Mouse (Mus musculus) kidney, embryonic 16.5 days (tissue): ENCODE results near the gene Plac9a. TPM values are rescaled to one million over a fixed set of nuclear protein-coding genes. Genes with fewer than 3 reads are reported as not detected.
"Not testable (repeated sequence)": the region's sequence is repeated elsewhere in the genome, so short reads cannot be mapped to it uniquely, and the experiment has no call there.

Experiments used
- ATAC-seq: fragments of 200-750 bp; cut with Nextera tagmentation; 2 replicates; pipeline ENCODE4 v1.8.0; 2017; ENCODE audit warnings: moderate TSS enrichment; ENCODE audit not compliant: low FRiP score, low TSS enrichment
- H3K27ac ChIP-seq: fragments of 300-500 bp; sonication (generic); 2 replicates; pipeline ENCODE4 v1.5.1; 2014; ENCODE audit warnings: low read length
- H3K27me3 ChIP-seq: fragments of 300-500 bp; sonication (generic); 2 replicates; pipeline ENCODE4 v1.6.1; 2014; ENCODE audit warnings: low read length, control low read depth, mixed read lengths; ENCODE audit not compliant: insufficient read depth
- H3K36me3 ChIP-seq: fragments of 300-500 bp; sonication (generic); 2 replicates; pipeline ENCODE4 v1.6.1; 2014; ENCODE audit warnings: low read length, control low read depth, mixed read lengths; ENCODE audit not compliant: insufficient read depth
- H3K4me1 ChIP-seq: fragments of 300-500 bp; sonication (generic); 2 replicates; pipeline ENCODE4 v1.6.1; 2014; ENCODE audit warnings: low read length, control low read depth, mixed read lengths; ENCODE audit not compliant: insufficient read depth
- H3K4me2 ChIP-seq: fragments of 300-500 bp; sonication (generic); replicated peaks from 2 replicates; pipeline ENCODE4 v1.6.1; 2014; ENCODE audit warnings: low read depth, low read length
- H3K4me3 ChIP-seq: fragments of 300-500 bp; sonication (generic); 2 replicates; pipeline ENCODE4 v1.5.1; 2014; ENCODE audit warnings: mild to moderate bottlenecking, low read length
- H3K9ac ChIP-seq: fragments of 300-500 bp; sonication (generic); replicated peaks from 2 replicates; pipeline ENCODE4 v1.6.1; 2014; ENCODE audit warnings: low read length
- H3K9me3 ChIP-seq: fragments of 300-500 bp; sonication (generic); 2 replicates; pipeline ENCODE4 v1.6.1; 2016; ENCODE audit warnings: low read length, control low read depth
- WGBS: fragments of 180-500 bp; shearing (Covaris S2); extraction: QIAGEN DNeasy Blood & Tissue Kit; methylation state at CpG from one replicate; pipeline ENCODE4 v1.1.7; 2014; 5-methylcytosine and 5-hydroxymethylcytosine counted together
- polyA plus RNA-seq: library from polyadenylated mRNA; unstranded; fragments of >200 nt; fragmentation: Nextera tagmentation; extraction: Ambion mirVana; gene quantifications from 2 replicates; pipeline ENCODE4 v1.2.1, GENCODE M21; 2015

Plac9a gene
- polyA plus RNA-seq, 1 experiment from 2014 or later, result not detected

DNA sequence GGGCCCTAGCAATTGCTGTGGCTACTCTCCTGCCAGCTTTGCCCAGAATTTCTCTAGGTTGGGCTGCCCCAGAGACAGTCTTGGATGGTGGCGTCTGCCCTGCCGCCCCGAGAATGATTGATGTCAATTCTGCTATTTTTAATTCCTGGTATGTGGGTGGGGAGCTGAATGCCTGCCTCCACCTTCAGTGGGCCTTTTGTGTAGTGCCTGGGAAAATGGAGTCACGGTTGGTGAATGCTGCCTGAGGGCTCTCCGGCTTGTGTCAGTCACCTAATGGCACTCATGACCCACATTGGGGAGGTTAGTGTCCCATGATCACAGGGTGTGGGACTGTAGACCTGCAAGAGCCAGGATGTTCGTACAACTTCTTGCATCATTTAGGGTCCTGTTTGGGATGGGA lies 49.6 kb downstream of the Plac9a start:
- H3K9me3 ChIP-seq, result no peaks in the 10 kb centered on the region
- 57% methylated on average over 6 of the region's 6 CpGs for WGBS
- no peaks in the 10 kb centered on the region for H3K36me3 ChIP-seq
- H3K27ac ChIP-seq, result no peak overlapping the region
- no peak overlapping the region for H3K9ac ChIP-seq
- no peaks in the 10 kb centered on the region for H3K27me3 ChIP-seq
- no peak overlapping the region for H3K4me3 ChIP-seq
- no peak overlapping the region for H3K4me2 ChIP-seq
- H3K4me1 ChIP-seq, result peaks cover 41% of the 10 kb centered on the region
- no peak for ATAC-seq

DNA sequence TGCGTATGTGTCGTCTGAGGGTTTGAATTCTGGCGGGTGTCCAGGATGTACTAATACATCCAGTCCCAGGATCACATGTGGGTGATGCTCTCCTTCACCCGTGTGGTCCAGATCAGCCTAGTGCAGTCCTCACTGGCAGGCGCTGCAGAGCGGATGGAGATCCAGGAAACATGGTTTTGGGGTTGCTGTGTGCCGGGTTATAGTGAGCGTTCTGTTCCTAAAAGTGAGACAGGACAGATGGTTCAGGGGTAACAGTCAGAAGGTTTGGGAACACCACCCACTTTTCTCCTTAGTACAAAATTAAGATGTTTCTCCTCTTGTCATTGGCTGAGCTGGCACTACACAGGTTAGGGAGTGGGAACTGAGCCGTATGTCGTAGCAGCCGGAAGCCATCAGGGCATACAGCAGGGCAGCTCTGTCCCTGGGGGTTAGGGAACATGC lies 50.8 kb downstream of the Plac9a start:
- Histone ChIP-seq H3K4me3 (no peak overlapping the region), H3K27me3 (no peaks in the 10 kb centered on the region), H3K4me2 (no peak overlapping the region), H3K27ac (no peak overlapping the region), H3K9me3 (no peaks in the 10 kb centered on the region), H3K4me1 (peaks cover 48% of the 10 kb centered on the region), H3K9ac (no peak overlapping the region), H3K36me3 (no peaks in the 10 kb centered on the region)
- ATAC-seq, result no peak
- WGBS, result 72% methylated on average over 11 of the region's 11 CpGs

DNA sequence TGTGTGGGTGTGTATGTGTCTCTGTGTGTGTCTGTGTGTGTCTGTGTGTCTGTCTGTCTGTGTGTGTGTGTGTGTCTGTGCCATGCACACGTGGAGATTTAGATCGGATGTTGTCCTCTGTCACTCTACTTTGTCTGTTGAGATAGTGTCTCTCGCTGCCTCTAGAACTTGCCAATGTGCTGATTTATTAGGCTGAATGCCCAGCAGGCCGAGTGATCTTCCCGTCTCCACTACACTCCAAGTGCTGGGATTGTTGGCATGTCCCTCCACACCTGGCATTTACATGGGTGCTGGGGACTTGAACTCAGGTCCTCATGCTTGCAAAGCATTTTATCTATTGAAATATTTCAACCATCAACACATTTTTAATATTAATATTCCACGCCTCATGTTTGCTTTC lies 51.7 kb downstream of the Plac9a start:
- no peak for ATAC-seq
- 49% methylated on average over 6 of the region's 6 CpGs for WGBS
- Histone ChIP-seq H3K9ac (no peak overlapping the region), H3K36me3 (no peaks in the 10 kb centered on the region), H3K4me1 (peaks cover 46% of the 10 kb centered on the region), H3K4me3 (no peak overlapping the region), H3K4me2 (no peak overlapping the region), H3K9me3 (no peaks in the 10 kb centered on the region), H3K27me3 (no peaks in the 10 kb centered on the region), H3K27ac (no peak overlapping the region)

DNA sequence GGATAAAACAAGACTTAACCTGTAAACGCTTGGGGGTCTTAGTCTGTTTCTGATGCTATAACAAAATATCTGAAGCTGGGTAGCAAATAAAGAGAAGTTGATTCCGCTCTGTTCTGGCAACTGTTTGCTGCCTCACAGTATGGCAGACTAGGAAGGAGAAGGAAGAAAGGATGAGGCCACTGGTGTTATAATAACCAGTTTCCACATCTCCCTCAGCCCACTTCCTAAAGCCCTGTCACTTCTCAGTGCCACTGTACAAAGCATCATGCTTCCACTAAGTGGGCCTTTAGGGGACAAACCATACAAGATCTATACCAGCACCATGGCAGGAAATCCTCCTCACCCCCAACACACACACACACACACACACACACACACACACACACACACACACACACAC lies 52.5 kb downstream of the Plac9a start:
- Histone ChIP-seq H3K4me2 (no peak overlapping the region), H3K4me3 (no peak overlapping the region), H3K27me3 (no peaks in the 10 kb centered on the region), H3K9me3 (no peaks in the 10 kb centered on the region), H3K4me1 (peaks cover 46% of the 10 kb centered on the region), H3K9ac (no peak overlapping the region), H3K27ac (no peak overlapping the region), H3K36me3 (no peaks in the 10 kb centered on the region)
- WGBS, result 96% methylated on average over 2 of the region's 2 CpGs
- ATAC-seq, result no peak

DNA sequence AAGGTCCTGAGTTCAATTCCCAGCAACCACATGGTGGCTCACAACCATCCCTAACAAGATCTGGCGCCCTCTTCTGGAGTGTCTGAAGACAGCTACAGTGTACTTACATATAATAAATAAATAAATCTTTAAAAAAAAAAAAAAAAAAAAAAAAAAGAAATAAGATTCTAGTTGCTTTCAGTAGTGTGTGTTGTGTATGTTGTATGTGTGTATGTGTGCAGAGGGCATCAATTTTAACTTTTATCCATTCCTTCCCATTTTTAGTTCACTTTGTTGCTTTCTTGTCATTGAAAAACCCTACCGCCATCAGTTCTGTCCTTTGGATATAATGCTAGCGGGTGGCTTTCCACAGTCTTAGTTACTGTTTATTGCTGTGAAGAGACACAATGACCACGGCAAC lies 54.2 kb downstream of the Plac9a start:
- not testable (repeated sequence) for ATAC-seq, H3K4me3 ChIP-seq, H3K36me3 ChIP-seq, H3K9ac ChIP-seq, H3K9me3 ChIP-seq, H3K4me2 ChIP-seq, H3K27ac ChIP-seq, H3K27me3 ChIP-seq
- H3K4me1 ChIP-seq, result peaks cover 34% of the 10 kb centered on the region
- WGBS, result 86% methylated on average over 3 of the region's 4 CpGs

DNA sequence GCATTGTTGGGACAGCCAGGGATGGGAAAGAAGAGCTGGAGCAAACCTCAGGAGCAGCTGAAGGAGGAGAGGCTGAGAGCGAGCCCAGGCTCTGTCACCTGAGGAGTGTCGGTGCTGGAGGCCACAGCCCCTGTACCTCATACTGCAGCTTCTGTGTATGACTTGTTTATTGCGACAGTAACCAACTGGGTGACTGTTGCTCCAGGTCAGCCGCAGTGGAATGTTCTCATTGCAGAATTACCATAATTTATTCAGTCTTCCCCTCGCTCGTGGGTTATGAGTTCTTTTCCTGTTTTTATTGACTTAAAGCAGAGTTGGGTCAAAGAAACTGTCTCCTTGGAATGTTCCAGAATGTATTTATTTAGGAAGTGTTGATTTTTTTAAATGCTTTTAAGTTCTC lies 54.7 kb downstream of the Plac9a start:
- Histone ChIP-seq H3K4me2 (no peak overlapping the region), H3K27ac (peak overlapping the region; percentile 68; the same call in 1 of the 2 replicates), H3K4me3 (no peak overlapping the region), H3K36me3 (no peaks in the 10 kb centered on the region), H3K27me3 (no peaks in the 10 kb centered on the region), H3K4me1 (peaks cover 30% of the 10 kb centered on the region), H3K9me3 (no peaks in the 10 kb centered on the region), H3K9ac (no peak overlapping the region)
- ATAC-seq, result peak; percentile 54; the same call in 1 of the 2 replicates
- WGBS, result 41% methylated on average over 6 of the region's 6 CpGs

DNA sequence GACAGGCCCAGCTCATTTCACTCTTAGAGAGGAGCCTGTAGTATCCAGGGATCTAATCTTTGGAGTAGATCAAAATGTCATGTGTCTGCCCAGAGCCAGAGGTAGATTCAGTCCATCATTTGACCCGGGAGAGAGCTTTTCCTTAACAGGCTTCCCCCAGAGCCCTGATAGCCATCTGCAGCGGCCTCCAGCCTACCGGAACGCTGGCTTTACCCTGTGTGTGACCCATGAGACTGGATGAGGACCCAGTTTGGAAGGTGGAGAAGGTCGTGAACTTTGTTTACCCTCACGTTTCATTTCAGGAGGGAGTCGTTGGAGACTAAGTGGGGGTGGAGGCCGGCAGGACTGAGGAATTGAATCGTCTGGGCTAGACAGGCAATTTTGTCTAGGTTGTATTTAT lies 55.2 kb downstream of the Plac9a start:
- H3K4me3 ChIP-seq, result no peak overlapping the region
- no peaks in the 10 kb centered on the region for H3K36me3 ChIP-seq
- 7% methylated on average over 9 of the region's 9 CpGs for WGBS
- no peaks in the 10 kb centered on the region for H3K9me3 ChIP-seq
- H3K27ac ChIP-seq, result peak overlapping the region; percentile 68; the same call in 1 of the 2 replicates
- ATAC-seq, result peak; percentile 49; the same call in 1 of the 2 replicates
- H3K4me1 ChIP-seq, result peaks cover 25% of the 10 kb centered on the region
- no peaks in the 10 kb centered on the region for H3K27me3 ChIP-seq
- no peak overlapping the region for H3K9ac ChIP-seq
- peak overlapping the region; percentile 17; the same call in 1 of the 2 replicates for H3K4me2 ChIP-seq

DNA sequence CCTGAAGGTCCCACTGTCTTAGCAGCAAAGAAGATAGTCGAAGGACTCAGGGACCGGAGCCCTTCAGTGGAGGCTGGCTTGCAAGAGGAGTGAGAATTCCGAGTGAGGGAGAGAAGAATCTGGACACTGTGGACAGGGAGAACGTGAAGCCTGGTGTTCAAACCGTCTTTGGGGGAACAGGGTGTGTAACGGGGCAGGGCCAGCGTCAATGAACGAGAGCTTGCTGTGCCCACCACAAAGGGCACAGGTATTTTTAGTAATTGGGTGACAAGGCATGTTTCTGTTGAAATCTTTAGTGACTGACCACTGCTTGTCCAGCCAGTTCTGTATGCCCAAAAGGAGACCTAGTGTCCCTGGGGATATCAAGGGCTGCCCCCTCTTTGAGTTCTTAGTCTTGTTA lies 56.4 kb downstream of the Plac9a start:
- Histone ChIP-seq H3K4me2 (no peak overlapping the region), H3K4me1 (peaks cover 24% of the 10 kb centered on the region), H3K9ac (no peak overlapping the region), H3K36me3 (no peaks in the 10 kb centered on the region), H3K27me3 (no peaks in the 10 kb centered on the region), H3K9me3 (no peaks in the 10 kb centered on the region), H3K4me3 (no peak overlapping the region), H3K27ac (no peak overlapping the region; the same call in 1 of the 2 replicates)
- ATAC-seq, result no peak
- WGBS, result 82% methylated on average over 8 of the region's 8 CpGs

DNA sequence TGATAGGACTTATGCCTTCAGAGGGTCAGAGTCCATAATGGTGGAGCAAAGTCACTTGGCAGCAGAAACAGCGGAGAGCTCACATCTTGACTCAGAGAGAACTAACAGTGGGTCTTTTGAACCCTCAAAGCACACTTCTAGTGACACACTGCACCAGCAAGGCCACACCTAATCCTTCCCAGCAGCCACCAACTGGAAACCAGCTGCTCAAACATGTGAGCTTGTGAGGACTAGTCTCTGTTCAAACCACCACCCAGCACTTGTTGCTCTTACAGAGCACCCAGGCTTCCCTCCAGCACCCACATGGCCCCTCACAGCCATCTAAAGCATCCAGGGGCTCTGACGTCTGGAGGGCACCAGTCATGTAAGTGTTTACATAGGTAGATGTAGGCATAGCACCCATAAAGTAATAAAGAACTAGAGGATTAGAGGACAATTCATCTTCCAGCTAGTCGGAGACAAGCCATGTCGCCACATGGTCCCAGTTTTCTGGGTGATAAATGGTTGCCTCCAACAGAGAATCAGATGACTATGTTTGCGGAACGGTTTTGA lies 57.0 kb downstream of the Plac9a start:
- Histone ChIP-seq H3K27me3 (no peaks in the 10 kb centered on the region), H3K9me3 (no peaks in the 10 kb centered on the region), H3K4me1 (peaks cover 24% of the 10 kb centered on the region), H3K4me2 (no peak overlapping the region), H3K27ac (0 out of 2 replicates have a peak overlapping the region, but pooled peaks have one; percentile 1), H3K9ac (no peak overlapping the region), H3K36me3 (no peaks in the 10 kb centered on the region), H3K4me3 (no peak overlapping the region)
- WGBS, result 74% methylated on average over 6 of the region's 6 CpGs
- ATAC-seq, result no peak

DNA sequence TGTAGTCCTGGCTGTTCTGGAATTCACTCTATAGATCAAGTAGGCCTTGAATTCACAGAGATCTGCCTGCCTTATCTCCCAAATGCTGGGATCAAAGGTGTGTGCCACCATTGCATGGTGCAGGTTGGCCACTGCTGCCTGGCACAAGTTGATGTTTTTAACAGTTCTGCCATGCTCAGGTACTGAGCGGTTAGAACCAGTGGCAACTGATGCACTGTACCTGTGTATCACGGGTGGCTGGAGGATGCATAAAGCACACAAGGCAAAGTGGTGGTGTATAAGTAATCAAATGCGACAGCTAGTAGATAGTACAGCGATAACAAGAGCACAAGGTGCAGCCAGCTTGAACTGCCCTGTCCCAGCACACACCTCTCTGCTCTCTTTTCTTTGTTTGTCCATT lies 58.5 kb downstream of the Plac9a start:
- no peaks in the 10 kb centered on the region for H3K27me3 ChIP-seq
- H3K27ac ChIP-seq, result peak overlapping the region; percentile 52
- no peaks in the 10 kb centered on the region for H3K9me3 ChIP-seq
- H3K4me3 ChIP-seq, result no peak overlapping the region
- H3K4me1 ChIP-seq, result peaks cover 25% of the 10 kb centered on the region
- no peaks in the 10 kb centered on the region for H3K36me3 ChIP-seq
- H3K4me2 ChIP-seq, result no peak overlapping the region
- ATAC-seq, result no peak
- H3K9ac ChIP-seq, result no peak overlapping the region
- WGBS, result 86% methylated on average over 4 of the region's 4 CpGs
